Mouse (Mus musculus): ENCODE data around the gene Rasa4.
"Not testable (repeated sequence)": the region's sequence is repeated elsewhere in the genome, so short reads cannot be mapped to it uniquely, and the experiment has no call there.

Gene Rasa4

GRCm38 (mm10) chr5:136083669-136084107, at the start of gene Rasa4:
Rasa4 (plus strand) TSS chr5:136083916.
- peak; percentile 94 to 97 for DNase-seq

DNA sequence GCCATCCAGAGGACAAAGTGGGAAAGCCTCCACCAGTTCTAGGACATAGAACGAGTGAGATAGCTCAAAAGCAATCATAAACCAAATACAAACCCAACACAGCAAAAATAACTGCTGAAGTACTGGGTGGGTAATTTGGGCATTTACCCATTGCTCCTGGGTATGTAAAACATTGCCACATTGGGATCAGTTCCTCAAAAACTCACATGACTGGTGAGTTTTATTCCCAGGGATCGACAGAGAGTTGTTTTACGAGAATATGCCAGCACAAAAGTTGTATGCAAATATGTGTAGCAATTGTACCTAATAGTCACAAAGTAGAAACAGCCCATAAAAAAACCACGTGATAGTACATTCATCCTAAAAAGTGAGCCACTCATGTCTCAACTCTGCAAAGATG, 48.8 kb upstream of the Rasa4 start:
- no peak for DNase-seq

DNA sequence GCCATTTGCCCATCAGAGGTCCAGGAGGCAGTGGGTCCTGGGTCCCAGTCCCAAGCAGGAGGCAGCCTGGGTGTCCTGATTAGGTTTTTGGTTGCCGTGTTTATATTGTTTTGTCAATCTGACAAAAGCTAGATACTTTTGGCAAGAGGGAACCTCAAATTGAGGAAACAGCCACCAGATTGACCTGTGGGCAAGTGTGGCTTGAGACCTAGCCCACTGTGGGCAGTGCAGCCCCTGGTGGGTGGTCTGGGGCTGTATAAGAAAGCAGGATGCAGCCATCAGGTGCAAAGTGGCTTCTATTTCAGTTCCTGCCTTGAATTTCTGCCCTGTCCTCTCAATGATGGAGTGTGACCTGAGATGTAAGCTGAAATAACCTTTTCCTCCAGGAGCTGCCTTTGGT, 48.4 kb upstream of the Rasa4 start:
- DNase-seq, result no peak

- no peak for DNase-seq
These were observed 47.0 kb upstream of the Rasa4 start for GRCm38 (mm10) chr5:136036667-136037066.

DNA sequence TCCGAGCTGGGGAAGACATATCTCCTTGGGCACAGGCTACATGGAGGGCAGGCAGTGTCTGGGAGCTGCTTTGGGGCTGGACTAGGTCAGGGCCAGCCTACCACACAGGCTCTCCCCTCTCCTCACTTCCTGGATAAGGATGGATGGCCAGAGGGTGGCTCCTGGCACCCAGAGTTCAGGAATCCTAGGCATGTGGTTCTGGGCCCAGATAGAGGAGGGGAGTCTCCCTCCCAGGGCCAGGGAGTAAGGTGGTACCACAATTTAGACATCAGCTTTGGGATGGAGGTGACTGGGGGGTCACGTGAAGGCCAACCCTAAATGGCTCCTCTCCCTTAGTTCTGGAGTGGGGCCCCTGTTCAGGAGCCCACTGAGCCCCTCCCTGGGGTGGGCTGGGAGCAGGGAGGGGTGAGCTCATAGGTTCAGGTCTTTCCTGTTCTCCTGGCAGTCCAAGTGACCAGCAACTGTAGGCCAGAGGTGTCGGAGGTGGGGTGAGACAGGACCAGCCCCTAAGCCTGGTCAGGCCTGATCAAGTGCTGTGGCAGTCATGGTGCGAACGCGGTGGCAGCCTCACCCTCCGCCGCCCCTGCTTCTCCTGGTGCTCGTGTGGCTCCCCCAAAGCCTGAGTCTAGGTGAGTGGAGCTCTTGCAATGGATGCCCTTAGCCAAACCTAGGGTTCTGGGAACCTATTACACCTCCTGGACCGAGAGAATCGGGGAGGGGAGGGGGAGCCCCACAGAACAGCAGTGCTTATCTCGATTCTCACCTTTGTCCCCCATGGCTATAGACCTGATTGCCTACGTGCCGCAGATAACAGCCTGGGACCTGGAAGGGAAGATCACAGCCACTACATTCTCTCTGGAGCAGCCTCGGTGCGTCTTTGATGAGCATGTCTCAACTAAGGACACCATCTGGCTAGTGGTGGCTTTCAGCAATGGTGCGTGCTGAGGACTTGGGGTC, 45.2 kb upstream of the Rasa4 start, which contains the start of gene Upk3b:
Gene Upk3b (plus strand): TSS at position 239 of the 957 bp plus-strand sequence.
- DNase-seq, result no peak

GRCm38 (mm10) chr5:136040210-136040609, 43.5 kb upstream of the Rasa4 start:
- DNase-seq, result no peak

GRCm38 (mm10) chr5:136041260-136041659, 42.5 kb upstream of the Rasa4 start:
- no peak for DNase-seq

GRCm38 (mm10) chr5:136041666-136042065, 42.0 kb upstream of the Rasa4 start:
- DNase-seq, result no peak

- DNase-seq, result no peak
These were observed 38.9 kb upstream of the Rasa4 start for GRCm38 (mm10) chr5:136044865-136045264.

- peak; percentile 35 to 45 for DNase-seq
These were observed 38.3 kb upstream of the Rasa4 start for GRCm38 (mm10) chr5:136045408-136045807.

DNA sequence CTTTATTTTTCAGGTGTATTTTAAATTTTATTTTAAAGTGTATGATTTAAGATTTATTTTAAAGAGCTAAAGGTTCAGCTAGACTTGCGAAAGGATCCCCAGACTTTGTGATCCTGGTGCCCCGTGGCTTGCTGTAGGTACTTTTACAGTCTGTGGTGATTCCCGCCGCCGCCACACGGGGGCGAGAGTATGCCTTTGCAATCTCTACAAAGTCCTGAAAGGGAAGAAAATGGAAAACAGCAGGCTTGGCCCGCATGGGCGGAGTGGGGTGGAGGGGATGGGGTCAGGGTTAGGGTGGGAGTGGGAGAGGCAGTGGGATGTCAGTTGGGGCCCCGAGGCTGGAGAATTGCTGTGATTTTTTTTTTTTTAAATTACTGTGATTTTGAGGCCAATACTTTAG, 37.7 kb upstream of the Rasa4 start:
- peak; percentile 94 to 96 for DNase-seq

GRCm38 (mm10) chr5:136048541-136048940, 35.2 kb upstream of the Rasa4 start:
- not testable (repeated sequence) for DNase-seq

DNA sequence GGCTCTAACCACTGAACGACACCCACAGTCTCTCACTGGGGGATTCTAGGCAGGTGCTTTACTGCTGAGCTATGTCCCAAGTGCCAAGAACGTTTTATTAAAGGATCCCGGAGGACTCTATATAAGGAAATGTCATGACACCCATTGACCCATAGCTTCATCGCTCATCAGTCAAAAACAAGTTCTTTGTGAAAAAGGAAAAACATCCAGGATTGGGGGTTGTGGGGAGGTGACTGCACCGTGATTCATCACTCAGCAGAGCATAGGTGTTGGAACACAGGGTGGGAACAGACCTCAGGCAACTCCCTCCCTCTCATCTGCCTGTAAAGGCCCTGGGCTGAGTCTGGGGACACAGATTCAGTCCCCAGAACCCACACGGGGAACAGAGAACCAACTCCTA, 33.8 kb upstream of the Rasa4 start:
- DNase-seq, result no peak

DNA sequence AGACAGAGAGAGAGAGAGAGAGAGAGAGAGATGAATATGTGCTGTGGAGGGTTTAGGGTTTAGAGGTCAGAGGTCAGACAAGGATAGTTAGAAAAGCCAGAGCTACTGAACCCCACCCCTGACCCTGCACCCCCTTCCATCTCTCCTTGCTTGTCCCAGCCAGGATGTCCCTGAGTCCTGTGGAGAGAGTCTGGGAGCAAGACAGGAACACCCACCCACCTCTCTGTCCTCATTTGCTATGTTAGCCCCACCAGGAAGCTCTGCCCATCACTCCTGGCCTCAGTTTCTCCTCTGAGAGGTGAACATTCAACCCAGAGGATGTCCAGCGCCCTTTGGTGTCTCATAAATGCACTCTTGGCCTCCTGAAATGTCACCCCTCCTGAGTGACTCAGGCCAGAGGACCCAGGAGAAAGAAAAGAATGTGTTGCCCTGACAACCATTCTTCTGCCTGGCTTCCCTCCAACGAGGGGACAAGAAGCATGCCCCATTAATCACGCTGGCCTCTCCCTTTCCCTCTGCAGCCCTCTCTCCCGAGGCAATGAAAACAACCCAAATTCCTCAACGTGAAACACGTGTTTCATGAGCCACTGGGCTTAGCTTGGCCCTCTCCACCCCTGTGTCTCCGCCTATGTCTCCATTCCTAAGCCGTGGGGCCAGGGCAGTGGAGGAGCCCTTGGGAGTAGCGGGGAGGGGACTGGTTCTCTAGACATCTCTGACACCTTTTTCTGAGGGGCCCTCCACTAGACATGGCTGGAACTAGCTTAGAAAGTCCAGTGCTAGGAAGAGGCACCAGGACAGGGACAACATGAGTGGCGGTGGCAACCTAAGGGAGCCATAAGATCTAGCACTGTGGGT, 32.3 kb upstream of the Rasa4 start:
- peak; percentile 34 to 47 for DNase-seq

- no peak for DNase-seq
These were observed 30.7 kb upstream of the Rasa4 start for GRCm38 (mm10) chr5:136052861-136053655.

DNA sequence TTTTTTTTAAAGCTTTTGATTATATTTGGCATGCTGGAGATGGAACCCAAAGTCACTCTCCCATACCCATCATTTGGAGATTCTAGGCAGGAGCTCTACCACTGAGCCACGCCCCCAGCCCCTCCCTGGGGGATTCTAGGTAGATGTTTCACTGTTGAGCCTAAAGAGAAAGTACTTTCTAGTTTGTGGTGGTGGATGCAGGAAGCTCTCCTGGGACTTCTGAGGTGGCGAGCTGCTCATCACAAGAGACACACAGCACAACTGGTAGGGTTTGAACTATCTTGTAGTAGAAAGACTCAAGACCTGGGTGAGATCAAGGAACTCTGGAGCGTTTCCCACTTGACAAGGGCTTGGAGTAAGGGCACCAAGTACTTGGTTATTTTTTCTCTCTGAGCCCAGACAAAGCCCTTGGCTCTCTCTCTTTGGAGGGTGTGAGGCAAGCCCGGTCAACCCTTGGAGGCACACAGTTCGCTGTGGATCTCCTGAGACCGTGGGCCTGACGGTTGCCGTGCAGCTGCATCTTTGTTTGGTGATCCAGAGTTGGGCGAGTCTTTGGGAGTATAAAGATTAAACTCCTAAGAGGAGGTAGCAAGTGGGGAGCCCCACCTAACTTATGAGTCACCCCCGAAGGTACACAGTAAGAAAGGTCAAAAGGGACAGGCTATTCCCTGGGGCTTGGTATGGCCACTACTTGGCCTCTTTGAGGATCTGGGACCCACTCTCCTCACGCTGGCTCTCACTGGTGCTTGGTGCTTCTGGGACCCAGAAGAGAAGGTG, 29.2 kb upstream of the Rasa4 start, which contains the start of gene Upk3bl:
Gene Upk3bl (plus strand): TSS at position 192 of the 777 bp plus-strand sequence.
- DNase-seq, result no peak

DNA sequence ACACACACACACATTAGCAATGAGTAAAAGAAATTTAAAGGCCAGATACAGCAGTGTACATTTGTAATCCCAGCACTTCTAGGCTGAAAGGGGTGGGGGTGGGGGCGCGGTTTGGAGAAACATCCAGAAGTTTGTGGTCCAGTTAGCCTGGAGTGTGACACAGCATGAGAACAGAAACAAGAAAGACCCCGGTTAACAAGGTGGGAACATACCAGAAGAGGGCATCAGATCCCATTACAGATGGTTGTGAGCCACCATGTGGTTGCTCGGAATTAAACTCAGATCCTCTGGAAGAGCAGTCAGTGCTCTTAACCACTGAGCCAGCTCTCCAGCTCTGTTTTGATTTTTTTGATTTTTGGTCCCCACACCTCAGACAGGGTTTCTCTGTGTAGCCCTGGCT, 27.7 kb upstream of the Rasa4 start:
- no peak for DNase-seq

DNA sequence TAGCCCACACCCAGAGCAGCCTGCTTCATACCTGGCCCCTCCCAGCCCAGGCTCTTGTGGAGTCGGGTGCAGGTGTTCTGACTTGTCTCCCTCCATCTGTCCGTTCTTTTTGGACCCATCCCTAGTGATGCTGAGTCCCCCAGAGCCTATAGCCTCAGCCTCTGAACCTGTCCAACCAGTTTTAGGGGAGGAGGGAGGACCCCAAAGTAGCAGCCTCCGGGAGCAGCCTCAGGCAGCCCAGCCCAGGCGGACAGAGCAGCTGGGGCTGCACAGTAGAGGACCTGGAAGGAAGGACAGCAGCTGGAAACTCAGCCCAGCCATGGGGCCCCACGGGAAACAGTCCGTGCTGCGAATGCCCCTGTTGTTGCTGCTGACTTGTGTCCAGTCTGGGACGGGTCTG, 26.6 kb upstream of the Rasa4 start:
- no peak for DNase-seq

- DNase-seq, result peak; percentile 92 to 95
These were observed 22.1 kb upstream of the Rasa4 start for GRCm38 (mm10) chr5:136061567-136061966.

- no peak for DNase-seq
These were observed 19.8 kb upstream of the Rasa4 start for GRCm38 (mm10) chr5:136063920-136064319.

DNA sequence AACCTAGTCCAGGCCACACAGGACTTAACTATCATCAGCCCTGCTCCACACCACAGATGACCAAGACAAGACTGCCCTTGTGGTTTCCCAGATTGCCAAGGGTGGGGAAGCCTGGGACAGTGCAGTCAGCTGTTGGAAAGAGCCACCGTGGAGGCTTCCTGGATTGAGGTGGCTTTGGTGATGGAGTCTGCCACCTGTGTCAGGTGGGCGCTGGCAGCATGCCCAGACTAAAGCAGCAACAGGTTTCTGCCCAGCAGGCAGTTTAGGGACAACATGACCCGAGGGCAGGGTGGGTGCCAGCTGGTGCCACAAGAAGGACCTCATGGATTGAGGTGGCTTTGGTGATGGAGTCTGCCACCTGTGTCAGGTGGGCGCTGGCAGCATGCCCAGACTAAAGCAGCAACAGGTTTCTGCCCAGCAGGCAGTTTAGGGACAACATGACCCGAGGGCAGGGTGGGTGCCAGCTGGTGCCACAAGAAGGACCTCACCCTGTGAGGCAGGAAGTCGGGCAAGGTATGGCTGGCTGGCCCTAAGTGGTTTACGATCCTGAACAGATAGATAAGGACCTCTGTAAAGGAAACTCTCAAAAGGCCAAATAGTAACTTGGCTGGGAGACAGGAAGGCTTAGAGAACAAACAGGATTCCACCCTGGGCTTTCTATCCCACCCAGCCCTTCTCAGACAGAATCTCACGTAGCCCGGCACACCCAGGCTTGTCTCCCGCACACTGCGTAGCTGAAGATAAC, 17.1 kb upstream of the Rasa4 start:
- not testable (repeated sequence) for DNase-seq

Measured in cerebellum, postnatal 10 days (tissue).